Mouse (Mus musculus) E14TG2a.4 (cell line): ENCODE measurements at regions not wholly inside any gene's neighbourhood (a gene's known extent, or its start where the extent isn't known, plus 50 kb on each side); places are given as distances from the start of the nearest gene placed in this dataset.
"Not testable (repeated sequence)": the region's sequence is repeated elsewhere in the genome, so short reads cannot be mapped to it uniquely, and the experiment has no call there.

Source experiments
- CTCF ChIP-seq: conservative IDR thresholded peaks from 2 replicates; pipeline ENCODE4 v1.5.1; 2014; ENCODE audit warnings: low read length
- NANOG ChIP-seq: IDR thresholded peaks from 2 replicates; pipeline ENCODE4 v1.6.1; 2014; ENCODE audit warnings: borderline replicate concordance, low read length, mixed read lengths
- POU5F1 ChIP-seq: IDR thresholded peaks from 2 replicates; pipeline ENCODE4 v1.6.1; 2014; ENCODE audit warnings: low read length, borderline replicate concordance

- not testable (repeated sequence) for TF ChIP-seq CTCF, NANOG, POU5F1
Observed at GRCm38 (mm10) chr6:4190976-4191375, 104.2 kb upstream of the Bet1 start.
